Mouse (Mus musculus): ENCODE data around the gene Dusp23. TPM values are rescaled to one million over a fixed set of nuclear protein-coding genes. Genes with fewer than 3 reads are reported as not detected.

The Dusp23 gene
- total RNA-seq (2023): 1 to 10 TPM; 2.0 to 2.7 TPM

DNA sequence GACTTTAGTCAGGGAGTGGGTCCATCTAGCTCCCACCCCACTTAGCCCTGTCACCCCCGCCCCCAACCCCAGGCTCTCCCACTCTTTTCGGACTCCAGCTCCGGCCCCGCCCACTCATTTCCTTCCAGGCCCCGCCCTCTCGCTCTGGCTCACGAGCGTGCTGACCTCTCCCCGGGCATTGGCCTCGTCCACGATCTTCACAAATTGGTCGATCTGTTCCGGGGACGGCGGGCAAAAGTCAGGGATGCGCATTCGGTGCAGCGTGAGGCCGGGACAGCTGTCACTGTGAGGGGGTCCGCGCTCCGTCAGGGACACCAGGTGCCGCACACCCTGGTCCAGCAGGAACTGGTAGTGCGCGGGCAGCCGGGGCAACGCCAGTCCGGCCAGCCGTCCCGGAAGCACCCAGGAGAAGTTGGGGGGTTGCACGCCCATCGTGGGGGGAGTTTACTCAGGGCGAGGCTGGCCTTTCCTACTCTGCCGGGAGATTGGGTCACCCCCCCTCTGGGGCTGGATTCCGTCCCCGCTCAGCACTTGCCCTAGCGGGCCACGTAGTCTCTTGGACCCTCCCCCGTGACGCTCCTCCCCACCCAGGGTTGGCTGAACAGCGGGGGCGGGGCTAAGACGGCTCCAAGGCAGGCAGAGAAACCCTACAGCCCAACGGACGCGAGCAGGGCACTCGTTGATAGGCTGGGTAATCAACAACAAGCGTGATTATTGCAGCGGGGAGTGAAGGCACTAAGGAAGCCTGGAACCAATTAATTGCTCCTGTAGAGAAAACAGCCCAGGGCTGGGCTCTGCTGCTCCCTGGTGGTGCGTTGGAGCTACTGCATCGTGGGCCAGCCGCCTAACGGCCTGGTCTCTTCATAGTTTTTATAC is at the start of gene Dusp23:
TSS of gene Dusp23 (minus strand) at position 512 of the 876 bp plus-strand sequence.

DNA sequence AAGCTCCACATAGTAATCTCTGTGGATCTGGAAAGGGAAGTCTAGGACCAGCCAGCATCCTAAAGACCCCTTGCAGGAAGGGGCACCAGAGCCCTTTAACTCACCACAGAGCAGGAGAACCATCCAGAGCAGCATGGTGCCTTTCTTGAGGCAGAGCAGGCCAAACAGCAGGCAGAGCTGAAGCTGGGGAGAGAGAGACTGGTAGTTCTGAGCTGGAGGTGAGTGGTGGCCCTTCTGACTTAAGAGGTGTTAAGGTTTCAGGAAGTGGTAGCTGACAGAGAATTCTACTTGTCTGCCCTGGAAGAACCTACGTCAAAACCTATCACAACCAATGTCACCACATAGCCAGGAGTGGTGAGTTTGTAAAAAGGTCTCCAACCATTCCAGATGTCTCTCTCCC is 30.4 kb downstream of the Dusp23 start, which contains the start of gene Fcrl6:
TSS of gene Fcrl6 (minus strand) at position 226 of the 400 bp plus-strand sequence.

DNA sequence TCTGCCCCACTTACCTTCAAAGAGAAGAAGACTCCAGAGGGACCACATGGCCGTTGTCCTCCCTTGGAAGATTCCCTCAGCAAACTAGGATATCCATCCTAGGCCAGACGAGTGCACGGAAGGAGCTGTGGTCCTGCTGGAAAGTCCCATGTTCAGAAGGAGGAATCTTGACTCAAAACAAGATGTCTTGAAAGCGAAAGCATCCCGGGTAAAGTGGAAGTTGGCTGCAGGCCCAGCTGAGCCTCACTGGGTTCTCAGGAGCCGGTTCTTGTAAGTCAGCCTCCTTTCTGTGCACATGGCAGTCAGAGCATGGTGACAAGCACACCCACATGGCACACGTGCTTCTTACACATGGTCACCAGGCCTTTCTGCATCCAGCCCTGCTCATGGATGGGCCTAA is 42.4 kb downstream of the Dusp23 start, which contains the start of gene Slamf8:
TSS of gene Slamf8 (minus strand) at position 184 of the 400 bp plus-strand sequence.

Other genes starting within 250 kb of the Dusp23 start
- gene Slamf9, start 157.6 kb downstream of the Dusp23 start, total RNA-seq (2023): 1 to 10 TPM in 1 of 2 experiments, not detected in 1; 1.4 TPM
- gene Igsf9, start 151.2 kb downstream of the Dusp23 start, total RNA-seq (2023): 1 to 10 TPM in 1 of 2 experiments, under 1 TPM in 1; 0.89 to 1.6 TPM
- 100 to 1,000 TPM; 249 to 308 TPM for gene Tagln2, start 132.9 kb downstream of the Dusp23 start, total RNA-seq (2023)
- under 1 TPM in 1 of 2 experiments, not detected in 1; 0.20 TPM for gene Cfap45, start 112.2 kb downstream of the Dusp23 start, total RNA-seq (2023)
- gene Vsig8, start 77.0 kb downstream of the Dusp23 start, total RNA-seq (2023): not detected
- gene Slamf8, start 42.4 kb downstream of the Dusp23 start, total RNA-seq (2023): under 1 TPM in 1 of 2 experiments, not detected in 1; 0.67 TPM
- not detected for gene Fcrl6, start 30.4 kb downstream of the Dusp23 start, total RNA-seq (2023)
- gene Crp, start 65.1 kb upstream of the Dusp23 start, total RNA-seq (2023): not detected